Mouse (Mus musculus): ENCODE data around the gene Zfp697. TPM values are rescaled to one million over a fixed set of nuclear protein-coding genes. Genes with fewer than 3 reads are reported as not detected.
A peak's percentile ranks its signal among the peaks of the same experiment; 100 is the strongest.

Gene Zfp697
- total RNA-seq (2021): 10 to 100 TPM; 29.6 to 31.3 TPM
- long read RNA-seq, partial matches to known transcripts: 0 of 5 reads
- long read RNA-seq, other reads (novel, unspliced or antisense): 4 of 5 reads

GRCm38 (mm10) chr3:98382246-98382939 lies at the start of gene Zfp697:
Gene Zfp697 (plus strand): TSS chr3:98382461.
- peak; percentile 81 to 87 for DNase-seq (ENCODE audit: low spot score in 2 of 2)

GRCm38 (mm10) chr3:98334010-98334409 lies 48.3 kb upstream of the Zfp697 start:
- no peak for DNase-seq (ENCODE audit: low spot score in 2 of 2)

GRCm38 (mm10) chr3:98335331-98335730 lies 46.9 kb upstream of the Zfp697 start:
- no peak for DNase-seq (ENCODE audit: low spot score in 2 of 2)

GRCm38 (mm10) chr3:98335886-98336285 lies 46.4 kb upstream of the Zfp697 start:
- DNase-seq (ENCODE audit: low spot score in 2 of 2): no peak

GRCm38 (mm10) chr3:98336661-98337654 lies 45.3 kb upstream of the Zfp697 start:
- no peak for DNase-seq (ENCODE audit: low spot score in 2 of 2)

- peak; percentile 34 to 55 for DNase-seq (ENCODE audit: low spot score in 2 of 2)
Observed at GRCm38 (mm10) chr3:98338584-98339041, 43.6 kb upstream of the Zfp697 start.

- peak; percentile 48 to 66 for DNase-seq (ENCODE audit: low spot score in 2 of 2)
Observed at GRCm38 (mm10) chr3:98339097-98339705, 43.1 kb upstream of the Zfp697 start.

- peak; percentile 61 to 68 for DNase-seq (ENCODE audit: low spot score in 2 of 2)
Observed at GRCm38 (mm10) chr3:98339706-98340109, 42.6 kb upstream of the Zfp697 start, which contains the start of gene Phgdh. Gene Phgdh (minus strand): TSS chr3:98339990.

- no peak for DNase-seq (ENCODE audit: low spot score in 2 of 2)
Observed at GRCm38 (mm10) chr3:98340818-98341594, 41.3 kb upstream of the Zfp697 start.

GRCm38 (mm10) chr3:98343235-98343634 lies 39.0 kb upstream of the Zfp697 start:
- no peak for DNase-seq (ENCODE audit: low spot score in 2 of 2)

GRCm38 (mm10) chr3:98348106-98348505 lies 34.2 kb upstream of the Zfp697 start:
- DNase-seq (ENCODE audit: low spot score in 2 of 2): no peak

- DNase-seq (ENCODE audit: low spot score in 2 of 2): no peak
Observed at GRCm38 (mm10) chr3:98348705-98349104, 33.6 kb upstream of the Zfp697 start.

- peak; percentile 83 to 84 for DNase-seq (ENCODE audit: low spot score in 2 of 2)
Observed at GRCm38 (mm10) chr3:98353892-98354291, 28.4 kb upstream of the Zfp697 start.

GRCm38 (mm10) chr3:98355344-98356025 lies 26.8 kb upstream of the Zfp697 start:
- no peak for DNase-seq (ENCODE audit: low spot score in 2 of 2)

- DNase-seq (ENCODE audit: low spot score in 2 of 2): no peak
Observed at GRCm38 (mm10) chr3:98356026-98356365, 26.3 kb upstream of the Zfp697 start.

- DNase-seq (ENCODE audit: low spot score in 2 of 2): no peak
Observed at GRCm38 (mm10) chr3:98356632-98357370, 25.5 kb upstream of the Zfp697 start.

GRCm38 (mm10) chr3:98362753-98363152 lies 19.5 kb upstream of the Zfp697 start:
- DNase-seq (ENCODE audit: low spot score in 2 of 2): no peak

GRCm38 (mm10) chr3:98366086-98366485 lies 16.2 kb upstream of the Zfp697 start:
- no peak for DNase-seq (ENCODE audit: low spot score in 2 of 2)

- DNase-seq (ENCODE audit: low spot score in 2 of 2): no peak
Observed at GRCm38 (mm10) chr3:98366823-98367222, 15.4 kb upstream of the Zfp697 start.
